8 mouse cellular contexts compared by ENCODE assay signal in genomic region chr2:27426406-27426854, GRCm38 (mm10). TPM values are rescaled to one million over a fixed set of nuclear protein-coding genes. Genes with fewer than 3 reads are reported as not detected.
DNase-seq lines count a peak whose midpoint lies in the region; ATAC-seq and TF ChIP-seq lines count a peak whose summit lies in the region.

No protein-coding gene starts in this region.

- peaks cover 64% of the 10 kb centered on the region for H3K4me1 ChIP-seq in hindbrain, embryonic 10.5 days (replicated peaks)
- H3K4me1 ChIP-seq in limb, embryonic 13.5 days = peaks cover 40% of the 10 kb centered on the region

- WGBS in hindbrain, embryonic 10.5 days = under 1% methylated on average over 64 of the region's 64 CpGs
- under 1% methylated on average over 53 of the region's 64 CpGs for WGBS in limb, embryonic 13.5 days

- DNase-seq in adrenal gland, adult 18-20 months (ENCODE audit: low spot score in 2 of 2) = peak; percentile 70 to 75
- no peak for DNase-seq in adrenal gland, postnatal 4 days (ENCODE audit: low spot score in 2 of 2)
- peak; percentile 24 for DNase-seq in 3T3-L1 (ENCODE audit: low read depth, low spot score)
- DNase-seq in cerebellum, postnatal 25 days = peak; percentile 42 to 66
- peak; percentile 69 for DNase-seq in hindbrain, embryonic 10.5 days (ENCODE audit: low spot score)
- no peak for DNase-seq in thymus, postnatal 4 days

- peak overlapping the region; percentile 80 for H3K9ac ChIP-seq in limb, embryonic 13.5 days

- H3K4me2 ChIP-seq in limb, embryonic 13.5 days (replicated peaks) = peak overlapping the region; percentile 85
- H3K4me2 ChIP-seq in myocyte (ENCODE audit: low read depth) = peak overlapping the region; percentile 71

- no peaks in the 10 kb centered on the region for H3K27me3 ChIP-seq in hindbrain, embryonic 10.5 days (ENCODE audit: insufficient read depth, poor library complexity, severe bottlenecking)
- no peaks in the 10 kb centered on the region for H3K27me3 ChIP-seq in limb, embryonic 13.5 days
- no peaks in the 10 kb centered on the region for H3K27me3 ChIP-seq in myocyte (ENCODE audit: control insufficient read depth, insufficient read depth, insufficient read length)

- no peaks in the 10 kb centered on the region for H3K9me3 ChIP-seq in hindbrain, embryonic 10.5 days
- H3K9me3 ChIP-seq in limb, embryonic 13.5 days = no peaks in the 10 kb centered on the region

- H3ac ChIP-seq in myocyte (ENCODE audit: control insufficient read depth, insufficient read length) = peak overlapping the region; percentile 78

- peaks cover 42% of the 10 kb centered on the region for H3K79me2 ChIP-seq in myocyte (ENCODE audit: control insufficient read depth, insufficient read depth)

- H3K4me3 ChIP-seq in hindbrain, embryonic 10.5 days = peak overlapping the region; percentile 96
- peak overlapping the region; percentile 90 for H3K4me3 ChIP-seq in limb, embryonic 13.5 days
- peak overlapping the region; percentile 77 for H3K4me3 ChIP-seq in myocyte

- peak; percentile 18 for TF ChIP-seq POLR2A in myocyte (IDR thresholded peaks at IDR 0.05; ENCODE audit: insufficient read length, low read depth)

- H3K36me3 ChIP-seq in hindbrain, embryonic 10.5 days = peaks cover 16% of the 10 kb centered on the region
- H3K36me3 ChIP-seq in limb, embryonic 13.5 days = no peaks in the 10 kb centered on the region
- no peaks in the 10 kb centered on the region for H3K36me3 ChIP-seq in myocyte (ENCODE audit: control insufficient read depth, insufficient read depth)

- peak overlapping the region; percentile 98 for H3K27ac ChIP-seq in hindbrain, embryonic 10.5 days
- H3K27ac ChIP-seq in limb, embryonic 13.5 days = peak overlapping the region; percentile 70; the same call in 1 of the 2 replicates

- ATAC-seq in limb, embryonic 13.5 days (ENCODE audit: low FRiP score, low read depth) = no peak; the same call in none of the 2 replicates

TF ChIP-seq in myocyte, 11 proteins besides CTCF, POLR2A, EP300 and RAD21:
- no peak for TF ChIP-seq CEBPB (IDR thresholded peaks at IDR 0.05; ENCODE audit: insufficient read depth, poor library complexity, severe bottlenecking)
- TF ChIP-seq MYOD1 (IDR thresholded peaks at IDR 0.05; ENCODE audit: control insufficient read depth in 1 of 3, insufficient read length in 2 of 3, low read depth in 2 of 3) = peak in 1 of 3 experiments; percentile 34
- no peak for TF ChIP-seq E2F4 (IDR thresholded peaks at IDR 0.05; ENCODE audit: insufficient read depth)
- peak in 2 of 3 experiments; percentile 31 to 61 for TF ChIP-seq MYOG (IDR thresholded peaks at IDR 0.05; ENCODE audit: control insufficient read depth in 1 of 3, insufficient read depth in 1 of 3, insufficient read length in 2 of 3, low read depth in 2 of 3)

RNA-seq across cellular contexts. Expression of gene Vav2, which starts 0.4 kb away (rescaled TPM):
- total RNA-seq in adrenal gland, adult 18-20 months (2021) = 10 to 100 TPM; 24.5 to 25.2 TPM
- total RNA-seq in adrenal gland, postnatal 4 days (2021) = 10 to 100 TPM; 30.9 to 34.5 TPM
- 13.6 and 16.9 TPM in 2 replicates for polyA plus RNA-seq in hindbrain, embryonic 10.5 days (2016; fragmentation: Nextera tagmentation; extraction: Ambion mirVana)
- polyA plus RNA-seq in limb, embryonic 13.5 days (2015; fragmentation: Nextera tagmentation; extraction: Ambion mirVana) = 4.9 and 5.7 TPM in 2 replicates
- polyA plus RNA-seq in myocyte (2012; fragmentation: generic; extraction: Trizol) = 14.1 TPM

RNA-seq across cellular contexts. Expression of gene Brd3os, which starts 15.7 kb away (rescaled TPM):
- total RNA-seq in adrenal gland, adult 18-20 months (2021) = 1 to 10 TPM; 6.5 to 8.2 TPM
- 1 to 10 TPM; 7.7 to 7.8 TPM for total RNA-seq in adrenal gland, postnatal 4 days (2021)
- 9.9 and 16.5 TPM in 2 replicates for polyA plus RNA-seq in hindbrain, embryonic 10.5 days (2016; fragmentation: Nextera tagmentation; extraction: Ambion mirVana)
- polyA plus RNA-seq in limb, embryonic 13.5 days (2015; fragmentation: Nextera tagmentation; extraction: Ambion mirVana) = 14.8 and 15.5 TPM in 2 replicates
- 28.7 TPM for polyA plus RNA-seq in myocyte (2012; fragmentation: generic; extraction: Trizol)

Comparison
In these comparisons a context has a peak if more than half of its experiments do, and no peak if none do; other contexts are left out.
1. DNase-seq: peak in adrenal gland, adult 18-20 months (2 of 2), 3T3-L1 (single experiment), cerebellum, postnatal 25 days (2 of 2) and hindbrain, embryonic 10.5 days (single experiment); none in adrenal gland, postnatal 4 days (0 of 2) and thymus, postnatal 4 days (single experiment).
2. Peak in every context shown above with its lines, with median percentiles within 50 percentile points of each other: H3K4me3 ChIP-seq.